Comparison of ENCODE assay signal across 27 mouse cellular contexts in genomic region chr1:21634013-21634412, GRCm38 (mm10).
"Had no signal": no experiment of that assay in that cellular context is flagged by ENCODE, and none has a peak within 500 bp of the region (broad histone marks: within the 10 kb centered on the region; RNA-seq: fewer than 3 reads in every experiment).

No protein-coding gene starts in this region.

- H3K27me3 ChIP-seq: heart, embryonic 12.5 days; hindbrain, embryonic 12.5 days; kidney, embryonic 15.5 days; limb, embryonic 12.5 days; liver, embryonic 13.5 days had no signal

- H3K36me3 ChIP-seq: heart, embryonic 10.5 days; heart, embryonic 12.5 days; hindbrain, embryonic 10.5 days; hindbrain, embryonic 12.5 days; kidney, embryonic 15.5 days; limb, embryonic 10.5 days; limb, embryonic 12.5 days; liver, embryonic 13.5 days had no signal

- H3K4me3 ChIP-seq: gastrocnemius, adult 2 months; heart, embryonic 10.5 days; heart, embryonic 12.5 days; hindbrain, embryonic 10.5 days; hindbrain, embryonic 12.5 days; kidney, embryonic 15.5 days; layer of hippocampus, adult 2 months; left cerebral cortex, adult 2 months; limb, embryonic 10.5 days; limb, embryonic 12.5 days; liver, embryonic 13.5 days had no signal

- H3K9me3 ChIP-seq: heart, embryonic 10.5 days; heart, embryonic 12.5 days; hindbrain, embryonic 10.5 days; hindbrain, embryonic 12.5 days; kidney, embryonic 15.5 days; limb, embryonic 10.5 days; limb, embryonic 12.5 days; liver, embryonic 13.5 days had no signal

- H3K27ac ChIP-seq: gastrocnemius, adult 2 months; heart, embryonic 10.5 days; hindbrain, embryonic 10.5 days; hindbrain, embryonic 12.5 days; hindbrain, embryonic 14.5 days; kidney, embryonic 15.5 days; kidney, postnatal 0 days; layer of hippocampus, adult 2 months; left cerebral cortex, adult 2 months; limb, embryonic 10.5 days; limb, embryonic 12.5 days; liver, embryonic 13.5 days had no signal

- H3K4me2 ChIP-seq: heart, embryonic 12.5 days; hindbrain, embryonic 12.5 days; hindbrain, embryonic 14.5 days; kidney, embryonic 15.5 days; limb, embryonic 12.5 days; liver, embryonic 11.5 days; liver, embryonic 13.5 days had no signal

- H3K9ac ChIP-seq: heart, embryonic 12.5 days; hindbrain, embryonic 12.5 days; hindbrain, embryonic 14.5 days; kidney, embryonic 15.5 days; limb, embryonic 12.5 days; liver, embryonic 13.5 days had no signal

- DNase-seq: gastrocnemius, adult 2 months; gastrocnemius, postnatal 10 days; gastrocnemius, postnatal 25 days; heart, adult 18-20 months; heart, postnatal 10 days; heart, postnatal 4 days; kidney, adult 11 months; kidney, adult 2 months; kidney, adult 9 months; kidney, postnatal 14 days; kidney, postnatal 36 days; liver; liver, embryonic 13.5 days had no signal

- H3K4me1 ChIP-seq: heart, embryonic 10.5 days; heart, embryonic 12.5 days; hindbrain, embryonic 10.5 days; hindbrain, embryonic 12.5 days; kidney, embryonic 15.5 days; limb, embryonic 10.5 days; limb, embryonic 12.5 days; liver, embryonic 13.5 days had no signal

- ATAC-seq: hindbrain, embryonic 16.5 days; intestine, embryonic 16.5 days had no signal
